Mouse (Mus musculus) Patski (cell line): ENCODE results near the gene Amer3. TPM values are rescaled to one million over a fixed set of nuclear protein-coding genes. Genes with fewer than 3 reads are reported as not detected.
"Not testable (repeated sequence)": the region's sequence is repeated elsewhere in the genome, so short reads cannot be mapped to it uniquely, and the experiment has no call there.

Experiments used
- ATAC-seq: fragments of 100-300 bp; one replicate; pipeline ENCODE4 v1.8.0; 2021
- CTCF ChIA-PET: fragments of 350-600 bp; sonication (Branson Sonifier 250); formaldehyde crosslinking; loops from one replicate; lab custom pipeline; 2022; ENCODE audit warnings: inconsistent platforms; lab: Charles Lee
- POLR2A ChIA-PET: fragments of 350-600 bp; sonication (Branson Sonifier 250); formaldehyde crosslinking; loops from one replicate; lab custom pipeline; 2022; ENCODE audit warnings: antibody characterized with exemption, inconsistent platforms; lab: Charles Lee
- DNase-seq: peaks from one replicate; pipeline ENCODE4 v3.0.0-alpha.2; 2011; ENCODE audit warnings: low read depth, low spot score
- H3K27me3 ChIP-seq: fragments of 371-371 bp; one replicate; pipeline ENCODE4 v1.5.1; 2021
- CTCF ChIP-seq: fragments of 100-300 bp; IDR thresholded peaks from one replicate; pipeline ENCODE4 v1.5.1; 2021
- in situ Hi-C: fragments of 300-500 bp; cut with MboI; formaldehyde crosslinking; loops from 3 replicates; pipeline ENCODE4 v1.11.1; 2018; ENCODE audit warnings: low pct_unique_long_range_greater_than_20kb, mixed read lengths
- polyA plus RNA-seq: library from polyadenylated mRNA; unstranded; gene quantifications from one replicate; pipeline ENCODE4 v1.2.3, GENCODE M21; 2021

Amer3 gene
- polyA plus RNA-seq, 1 experiment from 2014 or later = not detected

- in situ Hi-C loops = no loop called here
- peaks cover 4% of the 10 kb centered on the region for H3K27me3 ChIP-seq
- DNase-seq (no peak), ATAC-seq (peak; percentile 35)
- POLR2A ChIA-PET = no interaction called here
- peak; percentile 77 for TF ChIP-seq CTCF
- CTCF ChIA-PET = no interaction called here
Measured at GRCm38 (mm10) chr1:34602363-34602762, 22.9 kb downstream of the Amer3 start.

- TF ChIP-seq CTCF = no peak
- no peak for ATAC-seq
- CTCF ChIA-PET = no interaction called here
Measured at GRCm38 (mm10) chr1:34613801-34614200, 34.3 kb downstream of the Amer3 start.

GRCm38 (mm10) chr1:34620116-34620515 lies 40.7 kb downstream of the Amer3 start:
- peaks cover 20% of the 10 kb centered on the region for H3K27me3 ChIP-seq
- POLR2A ChIA-PET = interaction anchor here (0.6 kb wide), 1 partner anchor 199 kb away, joined by 4 read pairs; no protein-coding TSS in a partner anchor
- DNase-seq, ATAC-seq, in situ Hi-C loops, CTCF ChIA-PET: not testable (repeated sequence)

More at GRCm38 (mm10) chr1:34613801-34614200, 34.3 kb downstream of the Amer3 start:
- peaks cover 46% of the 10 kb centered on the region for H3K27me3 ChIP-seq
- POLR2A ChIA-PET = no interaction called here
- in situ Hi-C loops = no loop called here
- DNase-seq = no peak

GRCm38 (mm10) chr1:34620761-34621160 lies 41.3 kb downstream of the Amer3 start:
- in situ Hi-C loops, DNase-seq, ATAC-seq, CTCF ChIA-PET, POLR2A ChIA-PET: not testable (repeated sequence)
- H3K27me3 ChIP-seq = peaks cover 14% of the 10 kb centered on the region

- no peak for DNase-seq
- TF ChIP-seq CTCF = no peak
- ChIA-PET CTCF (no interaction called here), POLR2A (no interaction called here)
- peaks cover 29% of the 10 kb centered on the region for H3K27me3 ChIP-seq
- ATAC-seq = no peak
- in situ Hi-C loops = no loop called here
Measured at GRCm38 (mm10) chr1:34635711-34636110, 56.3 kb downstream of the Amer3 start.

Other genes with a start within 250 kb of the Amer3 start
- gene Ccdc115, start 140.0 kb upstream of the Amer3 start, polyA plus RNA-seq = 14.6 TPM
- 77.3 TPM for gene Imp4, start 139.8 kb upstream of the Amer3 start, polyA plus RNA-seq
- gene Ptpn18, start 119.9 kb upstream of the Amer3 start, polyA plus RNA-seq = 1.5 TPM
- not detected for gene Prss39, start 81.2 kb upstream of the Amer3 start, polyA plus RNA-seq
- gene Cfc1, start 44.0 kb upstream of the Amer3 start, polyA plus RNA-seq = not detected
- not detected for gene Prss40, start 18.7 kb upstream of the Amer3 start, polyA plus RNA-seq